Mouse (Mus musculus) kidney, postnatal 36 days (tissue): ENCODE measurements around the gene Prss16.

Source experiments
- DNase-seq, 2 experiments: peaks; one replicate each; pipeline ENCODE4 v3.0.0; 2021 to 2022; ENCODE audit warnings: mixed read lengths in 2 of 2

Gene Prss16

DNA sequence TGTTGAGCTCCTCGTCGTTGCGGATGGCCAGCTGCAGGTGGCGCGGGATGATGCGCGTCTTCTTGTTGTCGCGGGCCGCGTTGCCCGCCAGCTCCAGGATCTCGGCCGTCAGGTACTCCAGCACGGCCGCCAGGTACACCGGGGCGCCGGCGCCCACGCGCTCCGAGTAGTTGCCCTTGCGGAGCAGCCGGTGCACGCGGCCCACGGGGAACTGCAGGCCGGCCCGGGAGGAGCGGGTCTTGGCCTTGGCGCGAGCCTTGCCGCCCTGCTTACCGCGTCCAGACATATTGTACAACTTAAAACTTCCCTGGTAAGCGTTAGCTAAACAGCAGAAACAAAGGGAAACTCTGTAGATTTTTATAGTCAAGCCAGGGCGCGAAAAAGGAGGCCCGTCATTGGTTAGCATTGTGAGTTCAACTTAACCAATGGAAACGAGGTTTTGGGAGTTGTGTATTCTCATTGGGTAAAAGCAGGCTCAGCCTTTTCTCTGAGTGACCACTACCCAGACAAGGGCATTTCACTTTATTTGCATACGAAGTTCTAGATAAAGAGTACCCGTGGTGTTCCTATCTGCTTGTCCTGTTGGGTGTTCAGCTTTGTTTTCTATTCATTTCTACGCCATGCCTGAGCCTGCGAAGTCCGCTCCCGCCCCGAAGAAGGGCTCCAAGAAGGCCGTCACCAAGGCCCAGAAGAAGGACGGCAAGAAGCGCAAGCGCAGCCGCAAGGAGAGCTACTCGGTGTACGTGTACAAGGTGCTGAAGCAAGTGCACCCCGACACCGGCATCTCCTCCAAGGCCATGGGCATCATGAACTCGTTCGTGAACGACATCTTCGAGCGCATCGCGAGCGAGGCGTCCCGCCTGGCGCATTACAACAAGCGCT lies 26.0 kb upstream of the Prss16 start, which contains the start of the genes Hist1h2ah and Hist1h2bk:
Hist1h2ah (minus strand) TSS at position 302 of the 882 bp plus-strand sequence.
Hist1h2bk (plus strand) TSS at position 604 of the 882 bp plus-strand sequence.
- peak; percentile 82 to 93 for DNase-seq

DNA sequence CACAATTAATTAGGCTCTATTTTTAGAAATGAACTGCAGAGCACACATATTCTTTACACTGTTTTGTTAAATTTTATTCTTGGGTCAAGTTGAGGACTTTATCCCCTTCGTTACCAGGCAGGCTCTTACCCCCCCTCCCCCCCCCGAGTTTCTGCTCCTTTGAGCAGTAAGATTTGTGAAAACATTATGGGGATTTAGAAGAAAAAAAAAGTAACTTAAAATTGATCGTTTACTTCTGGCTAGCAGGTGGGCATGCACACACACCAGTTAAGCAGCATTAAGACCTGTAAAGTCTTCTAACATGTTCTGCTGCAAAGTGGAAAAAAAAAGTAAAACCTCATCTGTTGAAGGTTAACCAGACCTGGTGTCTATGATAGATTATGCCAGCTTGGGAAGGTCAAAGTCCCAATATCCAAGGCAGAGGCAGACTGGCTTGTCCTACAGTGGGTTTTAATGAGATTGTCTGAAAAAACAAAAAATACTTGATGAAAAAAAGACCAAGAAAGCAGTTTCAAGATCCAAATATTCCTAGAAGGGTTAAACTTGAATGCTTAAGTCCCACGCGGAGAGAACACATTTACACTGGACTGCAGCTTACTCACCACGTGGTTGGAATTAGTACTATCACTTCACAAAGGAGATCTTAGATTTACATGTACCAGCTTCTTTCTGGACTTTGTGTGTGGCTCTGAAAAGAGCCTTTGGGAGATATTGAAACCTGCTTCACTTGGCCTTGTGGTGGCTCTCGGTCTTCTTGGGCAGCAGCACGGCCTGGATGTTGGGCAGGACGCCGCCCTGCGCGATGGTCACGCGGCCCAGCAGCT lies 25.1 kb upstream of the Prss16 start:
- peak; percentile 31 to 71 for DNase-seq

DNA sequence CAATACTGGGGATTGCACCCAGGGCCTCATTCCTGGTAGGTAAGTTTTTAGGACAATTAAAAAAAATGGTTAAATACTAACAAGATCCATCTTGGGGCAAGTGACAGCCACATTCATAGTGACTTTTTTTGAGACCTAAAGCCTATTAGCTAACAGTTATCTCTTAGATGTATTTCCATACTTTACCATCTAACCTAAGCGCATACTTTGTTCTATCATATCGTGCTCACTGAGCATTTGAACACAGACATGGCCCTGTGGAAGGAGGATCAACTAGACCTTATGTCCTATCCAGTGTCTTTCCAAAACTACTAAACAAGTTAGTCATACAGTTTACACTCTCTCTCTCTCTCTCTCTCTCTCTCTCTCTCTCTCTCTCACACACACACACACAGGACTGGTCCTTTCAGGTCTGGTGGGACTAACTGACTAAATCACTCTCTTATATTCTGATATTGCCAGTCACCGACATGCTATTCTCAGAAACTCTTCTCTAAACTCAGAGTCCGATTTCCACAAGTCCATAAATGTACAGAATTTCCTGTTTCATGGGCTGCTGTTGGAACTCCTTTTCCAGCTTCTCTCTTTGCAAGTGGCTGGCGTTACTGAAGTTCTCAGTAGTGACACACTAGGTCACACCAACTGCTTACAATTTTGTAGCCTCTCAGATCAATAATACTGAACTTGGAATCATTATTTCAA lies 24.4 kb upstream of the Prss16 start:
- DNase-seq, result no peak

- peak in 1 of 2 experiments; percentile 26 for DNase-seq
These were observed 21.0 kb upstream of the Prss16 start for GRCm38 (mm10) chr13:22030493-22030892.

- DNase-seq, result no peak
These were observed 20.4 kb upstream of the Prss16 start for GRCm38 (mm10) chr13:22029928-22030327.

DNA sequence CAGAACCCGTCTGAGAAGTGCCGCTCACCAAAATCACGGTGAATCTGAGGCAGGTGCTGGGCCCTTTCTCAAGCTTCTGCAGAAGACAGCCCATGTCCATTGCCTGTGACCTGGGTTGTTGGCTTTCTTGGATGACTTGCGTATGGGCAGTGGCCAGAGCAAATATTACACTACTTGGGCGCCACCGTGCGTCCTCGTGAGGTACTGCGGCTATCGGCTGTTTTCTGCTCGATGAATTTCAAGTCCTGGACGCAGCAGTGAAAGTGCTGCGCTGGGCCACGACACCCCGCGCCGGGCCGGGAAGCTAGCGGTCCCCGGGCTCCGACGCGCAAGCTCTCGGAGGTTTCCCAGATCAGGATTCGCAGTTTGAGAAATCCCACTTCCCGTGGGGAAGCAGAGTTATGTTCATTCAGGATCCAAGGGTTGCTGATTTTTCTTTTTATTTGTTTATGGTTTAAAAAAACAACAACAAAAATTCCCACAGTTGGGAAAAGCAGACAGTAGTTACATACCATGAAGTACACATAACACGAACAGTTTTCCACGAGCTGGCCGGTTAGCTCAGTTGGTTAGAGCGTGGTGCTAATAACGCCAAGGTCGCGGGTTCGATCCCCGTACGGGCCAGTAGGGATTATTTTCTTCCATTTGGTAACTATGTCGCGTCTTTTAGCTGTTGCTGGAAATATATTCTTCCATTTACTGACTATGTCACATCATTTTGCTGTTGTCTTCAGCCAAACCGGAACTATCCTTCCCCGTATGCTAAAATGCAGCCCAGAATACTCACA lies 19.3 kb upstream of the Prss16 start:
- peak; percentile 95 to 96 for DNase-seq

DNA sequence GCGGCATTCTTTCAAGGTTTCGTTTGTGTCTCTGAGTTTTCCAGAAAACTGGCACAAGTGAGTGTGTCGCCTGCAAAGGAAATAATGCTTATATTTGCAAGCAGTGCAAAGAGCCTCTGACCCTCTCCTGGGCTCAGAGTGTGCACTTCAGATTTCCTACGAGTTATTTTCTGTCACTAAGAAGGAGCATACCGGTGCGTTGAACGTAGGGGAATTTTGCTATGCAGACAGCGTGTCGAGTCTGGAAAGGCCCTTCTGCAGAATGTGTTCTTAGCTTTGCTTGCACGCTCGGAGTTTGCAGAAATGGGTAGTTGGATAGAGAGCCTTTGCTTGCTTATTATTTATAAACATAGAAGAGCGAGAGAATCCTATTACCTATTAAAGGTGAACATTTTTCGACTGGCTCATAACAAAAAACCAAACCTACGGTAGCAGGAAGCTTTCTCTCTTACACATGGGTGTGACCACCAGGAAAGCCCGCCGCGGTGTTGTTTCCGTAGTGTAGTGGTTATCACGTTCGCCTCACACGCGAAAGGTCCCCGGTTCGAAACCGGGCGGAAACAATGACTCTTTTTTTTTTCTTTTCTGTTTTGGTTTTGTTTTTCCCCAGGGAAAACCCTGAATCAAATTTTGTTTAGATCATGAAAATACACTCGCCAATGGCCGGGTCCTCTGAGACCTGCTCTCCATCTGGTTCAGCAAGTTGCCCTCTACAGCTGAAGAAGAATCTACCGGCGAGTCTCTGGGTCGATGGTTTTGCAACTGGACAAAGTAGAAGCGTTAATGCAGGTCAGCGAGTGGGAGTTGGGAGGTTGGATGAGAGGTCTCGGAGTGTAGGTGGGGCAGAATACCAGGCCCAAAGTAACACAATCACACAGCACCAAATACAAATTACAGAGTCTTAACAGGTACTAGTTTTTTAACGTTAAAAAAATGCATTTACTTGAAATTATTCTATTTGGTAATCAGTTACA lies 16.8 kb upstream of the Prss16 start:
- DNase-seq, result peak; percentile 77 to 86

DNA sequence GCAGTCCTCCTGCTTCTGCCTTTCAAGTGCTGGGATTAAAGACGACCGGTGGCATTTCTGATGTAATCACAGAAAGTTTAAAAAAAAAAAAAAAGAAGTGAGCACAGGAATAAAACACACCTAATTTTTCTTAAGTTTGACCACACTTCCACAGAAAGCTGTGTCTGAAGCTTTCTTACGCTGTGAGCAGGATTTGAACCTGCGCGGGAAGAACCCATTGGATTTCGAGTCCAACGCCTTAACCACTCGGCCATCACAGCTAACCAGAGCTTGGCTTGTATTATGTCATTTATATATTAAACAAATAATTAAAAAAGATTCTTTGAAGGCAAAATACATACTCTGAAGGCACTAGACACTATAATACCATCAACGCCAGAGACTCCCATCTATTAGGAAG lies 12.7 kb upstream of the Prss16 start:
- DNase-seq, result peak; percentile 80 to 83

GRCm38 (mm10) chr13:22021581-22021980 lies 12.0 kb upstream of the Prss16 start:
- peak in 1 of 2 experiments; percentile 18 for DNase-seq

DNA sequence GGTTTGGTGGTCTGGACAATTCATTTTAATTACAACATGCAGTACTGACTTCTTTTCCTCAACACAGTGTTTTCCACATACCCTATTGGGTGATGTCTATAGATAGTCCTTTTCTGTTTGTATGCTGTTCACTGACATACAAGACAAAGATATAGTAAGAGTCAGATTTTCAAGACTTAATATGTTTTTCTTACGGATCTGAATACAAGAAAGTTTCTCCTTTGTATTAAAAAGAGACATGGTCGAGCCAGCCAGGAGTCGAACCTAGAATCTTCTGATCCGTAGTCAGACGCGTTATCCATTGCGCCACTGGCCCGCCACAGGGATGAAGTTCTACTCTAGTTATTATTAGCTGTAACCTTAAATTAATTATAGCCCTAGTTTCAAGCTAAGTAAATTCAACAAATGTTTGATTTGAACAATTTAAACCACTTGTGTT lies 11.4 kb upstream of the Prss16 start:
- DNase-seq, result peak; percentile 59 to 71

- peak in 1 of 2 experiments; percentile 32 for DNase-seq
These were observed 10.6 kb upstream of the Prss16 start for GRCm38 (mm10) chr13:22019934-22020835.

DNA sequence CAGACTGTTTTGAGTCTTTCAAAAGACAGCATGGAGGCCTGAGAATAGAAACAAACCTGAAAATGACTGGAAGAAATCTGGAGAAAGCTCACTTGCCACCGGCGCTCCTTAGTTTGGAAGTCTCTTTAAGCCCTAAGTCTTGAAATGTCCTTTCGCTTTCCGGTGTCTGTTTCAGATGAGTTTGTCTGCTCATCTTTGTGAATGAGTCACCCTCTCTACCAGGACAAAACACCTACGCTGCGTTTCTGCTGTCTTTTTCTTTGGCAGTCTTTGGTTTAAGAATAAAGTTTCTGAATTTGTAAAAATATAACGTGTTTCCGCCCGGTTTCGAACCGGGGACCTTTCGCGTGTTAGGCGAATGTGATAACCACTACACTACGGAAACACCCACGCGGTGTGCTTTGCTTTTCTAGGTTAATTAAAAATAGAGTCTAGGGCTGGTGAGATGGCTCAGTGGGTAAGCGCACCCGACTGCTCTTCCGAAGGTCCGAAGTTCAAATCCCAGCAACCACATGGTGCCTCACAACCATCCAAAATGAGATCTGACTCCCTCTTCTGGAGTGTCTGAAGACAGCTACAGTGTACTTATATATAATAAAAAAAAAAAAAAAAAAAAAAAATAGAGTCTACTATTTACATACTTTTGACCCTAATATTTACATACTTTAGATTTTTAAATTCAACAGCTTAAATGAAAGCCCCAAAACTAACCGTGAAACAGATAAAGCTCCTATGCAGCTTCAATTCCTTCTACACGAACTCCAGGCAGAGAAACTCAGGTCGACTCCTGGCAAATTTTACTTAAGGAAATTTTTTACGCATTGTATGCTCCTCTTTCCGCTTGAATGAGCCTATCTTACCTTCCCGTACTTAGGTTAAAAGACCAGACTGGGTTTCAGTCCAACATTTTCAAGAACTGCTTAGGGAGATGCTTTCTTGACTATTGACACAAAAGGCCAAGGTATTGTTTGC lies 6.2 kb upstream of the Prss16 start:
- peak; percentile 65 to 76 for DNase-seq

DNA sequence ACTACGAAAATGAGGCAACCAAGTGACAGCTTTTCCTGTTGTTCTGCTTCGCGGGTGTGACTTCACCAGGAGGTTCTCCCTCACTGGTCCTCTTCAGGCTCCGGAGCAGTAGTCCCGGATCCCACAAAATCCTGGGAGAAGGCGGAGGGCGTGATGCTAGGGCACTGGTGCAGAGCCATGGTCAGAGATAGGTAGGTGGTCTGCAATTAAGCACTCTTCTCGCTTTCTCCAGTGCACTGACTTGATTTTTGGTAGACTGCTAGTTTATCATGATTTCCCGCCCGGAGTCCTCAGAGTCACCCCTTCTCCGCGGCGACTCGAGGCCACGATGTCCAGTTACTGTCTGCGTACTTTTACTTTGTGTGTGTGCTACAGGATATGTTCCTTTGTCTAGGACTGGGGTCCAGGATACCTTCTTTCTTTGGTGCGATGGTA lies 4.9 kb upstream of the Prss16 start:
- DNase-seq, result no peak

GRCm38 (mm10) chr13:22013716-22014115 lies 4.2 kb upstream of the Prss16 start:
- DNase-seq, result no peak

GRCm38 (mm10) chr13:22008707-22009106 lies 835 bp downstream of the Prss16 start:
- DNase-seq, result no peak

- no peak for DNase-seq
These were observed 1.7 kb downstream of the Prss16 start for GRCm38 (mm10) chr13:22007872-22008271.

DNA sequence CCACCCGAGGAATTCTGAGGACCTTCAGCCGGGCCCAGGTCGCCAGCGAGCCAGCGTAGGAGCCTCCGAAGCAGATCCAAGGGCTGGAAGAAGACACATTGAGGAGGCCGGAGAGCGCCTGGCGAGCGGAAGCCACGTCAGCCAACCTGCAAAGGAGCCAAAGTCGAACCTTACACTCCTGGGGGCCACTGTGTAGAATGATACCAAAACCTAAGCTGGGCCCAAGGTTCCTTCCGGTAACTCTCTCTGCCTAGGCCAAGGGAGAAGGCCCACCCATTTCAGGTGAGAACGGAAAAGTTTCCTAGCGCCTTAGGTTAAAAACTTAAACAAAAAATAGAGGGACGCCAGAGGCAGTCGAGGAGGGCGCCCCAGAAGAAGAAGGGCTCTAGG lies 2.4 kb downstream of the Prss16 start:
- no peak for DNase-seq
